Mouse (Mus musculus) neural tube, embryonic 13.5 days (tissue): ENCODE data around the gene Ube4a. TPM values are rescaled to one million over a fixed set of nuclear protein-coding genes. Genes with fewer than 3 reads are reported as not detected.

Experiments used
- ATAC-seq: fragments of 200-750 bp; cut with Nextera tagmentation; 2 replicates; pipeline ENCODE4 v1.8.0; 2017; ENCODE audit warnings: low read depth, mild to moderate bottlenecking, moderate TSS enrichment, moderate library complexity
- H3K27ac ChIP-seq: fragments of 300-500 bp; sonication (generic); replicated peaks from 2 replicates; pipeline ENCODE4 v1.5.1; 2015; ENCODE audit warnings: moderate library complexity, mild to moderate bottlenecking, inconsistent platforms
- H3K27me3 ChIP-seq: fragments of 300-500 bp; sonication (generic); 2 replicates; pipeline ENCODE4 v1.6.1; 2015; ENCODE audit warnings: mild to moderate bottlenecking, inconsistent platforms
- H3K36me3 ChIP-seq: fragments of 300-500 bp; sonication (generic); 2 replicates; pipeline ENCODE4 v1.6.1; 2015; ENCODE audit warnings: mild to moderate bottlenecking, inconsistent platforms
- H3K4me1 ChIP-seq: fragments of 300-500 bp; sonication (generic); replicated peaks from 2 replicates; pipeline ENCODE4 v1.6.1; 2015; ENCODE audit warnings: inconsistent platforms
- H3K4me2 ChIP-seq: fragments of 300-500 bp; sonication (generic); 2 replicates; pipeline ENCODE4 v1.6.1; 2015; ENCODE audit warnings: inconsistent platforms, mild to moderate bottlenecking, moderate library complexity
- H3K4me3 ChIP-seq: fragments of 300-500 bp; sonication (generic); 2 replicates; pipeline ENCODE4 v1.5.1; 2015; ENCODE audit warnings: mild to moderate bottlenecking, inconsistent platforms
- H3K9ac ChIP-seq: fragments of 300-500 bp; sonication (generic); 2 replicates; pipeline ENCODE4 v1.6.1; 2015; ENCODE audit warnings: moderate library complexity, mild to moderate bottlenecking, inconsistent platforms
- H3K9me3 ChIP-seq: fragments of 300-500 bp; sonication (generic); 2 replicates; pipeline ENCODE4 v1.6.1; 2016; ENCODE audit warnings: inconsistent platforms
- WGBS: fragments of 180-500 bp; shearing (Covaris S2); methylation state at CpG from one replicate; pipeline ENCODE4 v1.1.7; 2015; 5-methylcytosine and 5-hydroxymethylcytosine counted together
- polyA plus RNA-seq: library from polyadenylated mRNA; unstranded; fragments of >200 nt; fragmentation: Nextera tagmentation; extraction: Ambion mirVana; gene quantifications from 2 replicates; pipeline ENCODE4 v1.2.1, GENCODE M21; 2015

The Ube4a gene
- polyA plus RNA-seq, 1 experiment from 2014 or later: 38.1 TPM

DNA sequence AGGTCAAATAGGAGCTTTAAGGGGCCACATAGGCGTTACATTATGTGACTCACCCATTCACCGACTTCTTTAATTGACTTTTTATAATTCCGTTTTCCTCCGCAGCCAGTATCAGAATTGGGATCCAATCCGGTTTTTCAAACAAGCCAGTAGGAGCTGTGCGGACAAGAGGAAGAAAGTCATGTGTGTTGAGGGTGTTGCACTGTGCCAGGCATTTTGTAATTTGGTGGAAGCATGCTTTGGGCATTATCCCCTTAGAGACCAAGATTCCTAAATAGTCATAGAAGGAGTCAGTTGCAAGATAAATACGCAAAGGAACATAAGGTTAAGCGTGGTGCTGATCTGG lies 44.3 kb downstream of the Ube4a start:
- ATAC-seq: peak; percentile 90
- Histone ChIP-seq H3K9ac (peak overlapping the region; percentile 92), H3K4me3 (peak overlapping the region; percentile 94), H3K36me3 (peaks cover 5% of the 10 kb centered on the region; the same call in 1 of the 2 replicates), H3K27ac (peak overlapping the region; percentile 94), H3K27me3 (no peaks in the 10 kb centered on the region), H3K4me2 (peak overlapping the region; percentile 82), H3K4me1 (peaks cover 20% of the 10 kb centered on the region), H3K9me3 (no peaks in the 10 kb centered on the region)
- WGBS: 2% methylated on average over 8 of the region's 8 CpGs

DNA sequence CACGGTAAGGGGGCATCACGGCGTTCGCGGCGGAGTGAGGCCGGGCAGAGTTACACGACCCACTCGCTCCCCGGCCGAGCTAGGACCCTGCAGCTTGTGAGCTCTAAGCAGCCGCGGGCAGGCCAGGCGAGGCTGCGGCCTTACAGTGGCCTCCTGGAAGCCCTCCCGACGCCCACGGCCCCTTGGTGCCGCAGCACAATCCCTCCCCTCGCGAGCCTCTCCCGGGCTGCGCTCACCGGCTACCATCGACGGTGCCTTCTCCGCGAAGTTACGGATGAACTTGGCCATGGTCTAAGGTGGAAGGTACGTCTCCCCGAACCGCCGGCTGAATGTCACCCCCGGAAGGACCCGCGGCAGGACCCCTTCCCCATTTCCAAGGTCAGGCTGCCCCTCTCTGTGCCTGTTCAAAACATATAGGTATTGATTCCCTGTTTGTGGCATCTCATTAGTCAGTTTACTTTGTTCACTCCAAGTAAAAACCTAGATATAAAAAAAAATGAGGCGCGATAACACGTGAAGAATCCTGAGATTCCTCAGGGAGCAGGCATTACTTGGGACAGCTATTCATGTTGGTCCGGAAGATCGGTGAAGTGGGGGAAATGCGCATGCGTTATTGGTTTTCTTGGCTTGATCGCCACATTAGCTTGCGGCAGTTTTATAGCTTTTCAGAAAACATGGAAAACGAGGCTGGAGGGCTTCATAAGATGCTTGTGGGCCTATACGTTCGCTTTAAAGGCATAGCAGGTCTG lies 44.9 kb downstream of the Ube4a start, which contains the start of gene Atp5l:
Atp5l (minus strand) TSS at position 369 of the 749 bp plus-strand sequence.
- Histone ChIP-seq H3K4me2 (peak within 1 kb of the TSS; percentile 82), H3K4me1 (peaks cover 23% of the 10 kb centered on the region), H3K9ac (peak within 1 kb of the TSS; percentile 92), H3K4me3 (peak within 1 kb of the TSS; percentile 94), H3K27ac (peak within 1 kb of the TSS; percentile 94), H3K9me3 (no peaks in the 10 kb centered on the region), H3K27me3 (no peaks in the 10 kb centered on the region), H3K36me3 (0 out of 2 replicates have a peak, but pooled peaks cover under 1% of the 10 kb centered on the region)
- under 1% methylated on average over 48 of the region's 48 CpGs for WGBS
- peak; percentile 90 for ATAC-seq

DNA sequence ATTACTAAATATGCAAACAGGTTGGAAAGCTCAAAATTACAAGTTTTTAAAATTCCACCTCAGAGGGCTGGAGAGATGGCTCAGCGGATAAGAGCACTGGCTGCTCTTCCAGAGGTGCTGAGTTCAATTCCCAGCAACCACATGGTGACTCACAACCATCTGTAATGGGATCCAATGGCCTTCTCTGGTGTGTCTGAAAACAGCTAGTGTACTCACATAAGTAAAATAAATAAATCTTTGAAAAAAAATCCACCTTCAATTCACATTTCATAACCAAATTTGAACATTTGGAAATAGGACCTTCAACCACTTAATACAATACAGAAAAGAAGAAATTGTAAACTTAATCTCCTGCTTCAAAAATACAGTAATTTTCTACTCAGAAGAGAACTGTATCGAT lies 45.8 kb downstream of the Ube4a start:
- H3K9ac ChIP-seq: peak overlapping the region; percentile 92
- WGBS: 44% methylated on average over 2 of the region's 2 CpGs
- ATAC-seq: no peak
- H3K4me2 ChIP-seq: peak overlapping the region; percentile 82
- H3K4me1 ChIP-seq: peaks cover 32% of the 10 kb centered on the region
- no peak overlapping the region for H3K27ac ChIP-seq
- no peaks in the 10 kb centered on the region for H3K27me3 ChIP-seq
- no peaks in the 10 kb centered on the region for H3K36me3 ChIP-seq
- peak overlapping the region; percentile 94 for H3K4me3 ChIP-seq
- H3K9me3 ChIP-seq: no peaks in the 10 kb centered on the region

DNA sequence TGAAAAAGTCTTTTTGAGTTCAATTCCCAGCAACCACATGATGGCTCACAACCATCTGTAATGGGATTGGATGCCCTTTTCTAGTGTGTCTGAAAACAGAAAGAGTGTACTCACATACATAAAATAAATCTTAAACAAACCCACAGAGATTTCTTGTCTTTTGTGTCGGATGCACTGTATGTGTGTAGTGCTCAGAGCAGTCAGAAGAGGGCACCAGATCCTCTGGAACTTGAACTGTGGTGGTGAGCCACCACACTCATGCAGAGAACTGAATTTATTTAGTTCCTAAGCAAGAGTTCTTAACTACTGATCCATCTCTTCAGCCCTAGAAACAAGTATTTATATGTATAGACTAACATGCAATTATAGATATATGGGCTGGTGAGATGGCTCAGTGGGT lies 49.2 kb downstream of the Ube4a start:
- no peak overlapping the region for H3K9ac ChIP-seq
- no peak overlapping the region for H3K27ac ChIP-seq
- no peak for ATAC-seq
- peaks cover 19% of the 10 kb centered on the region for H3K36me3 ChIP-seq
- H3K4me2 ChIP-seq: no peak overlapping the region
- no peak overlapping the region for H3K4me3 ChIP-seq
- WGBS: 44% methylated on average over 1 of the region's 1 CpGs
- no peaks in the 10 kb centered on the region for H3K27me3 ChIP-seq
- peaks cover 26% of the 10 kb centered on the region for H3K4me1 ChIP-seq
- H3K9me3 ChIP-seq: no peaks in the 10 kb centered on the region

DNA sequence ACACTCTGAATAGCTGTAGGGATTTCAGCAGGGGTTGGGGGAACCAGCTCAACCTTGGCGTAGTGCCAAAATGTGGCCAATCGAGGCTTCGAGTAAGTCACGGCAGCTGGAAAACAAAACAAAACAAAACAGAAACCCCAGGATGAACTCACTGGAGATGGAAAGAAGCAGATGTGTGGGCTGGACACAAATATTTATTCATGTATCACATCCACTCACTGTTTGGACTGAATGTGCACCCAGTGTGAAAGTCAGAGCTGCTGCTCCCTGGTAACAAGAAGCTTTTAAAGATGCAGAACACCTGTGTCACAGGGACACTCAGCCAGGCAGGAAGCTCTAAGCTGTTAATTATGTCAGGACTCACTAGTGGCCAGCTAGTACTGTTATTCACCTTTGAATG lies 50.7 kb downstream of the Ube4a start:
- H3K36me3 ChIP-seq: peaks cover 31% of the 10 kb centered on the region
- no peak for ATAC-seq
- WGBS: 25% methylated on average over 4 of the region's 4 CpGs
- H3K9ac ChIP-seq: peak overlapping the region; percentile 34; the same call in 1 of the 2 replicates
- H3K4me3 ChIP-seq: no peak overlapping the region
- no peak overlapping the region for H3K4me2 ChIP-seq
- H3K4me1 ChIP-seq: peaks cover 23% of the 10 kb centered on the region
- peak overlapping the region; percentile 68 for H3K27ac ChIP-seq
- no peaks in the 10 kb centered on the region for H3K27me3 ChIP-seq
- no peaks in the 10 kb centered on the region for H3K9me3 ChIP-seq

DNA sequence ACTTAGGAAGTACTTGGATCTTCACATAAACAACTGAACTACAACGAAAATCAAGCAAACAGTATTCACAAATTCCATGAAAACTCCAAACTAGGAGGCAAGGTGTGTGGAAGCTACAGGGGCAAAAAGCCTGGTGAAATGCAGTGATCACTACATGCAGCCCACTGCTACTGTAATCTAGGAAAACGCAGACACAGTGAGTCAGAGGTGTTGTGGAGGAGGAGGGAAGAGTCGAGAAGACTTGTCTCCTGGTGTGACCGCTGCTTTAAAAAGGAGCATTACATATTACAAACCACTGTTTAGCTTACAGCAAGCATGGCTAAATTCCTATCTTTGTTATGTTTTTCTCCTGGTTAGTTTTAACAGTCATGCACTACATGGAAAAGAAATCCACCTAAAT lies 54.0 kb downstream of the Ube4a start:
- Histone ChIP-seq H3K4me1 (peaks cover 13% of the 10 kb centered on the region), H3K27me3 (no peaks in the 10 kb centered on the region), H3K4me3 (no peak overlapping the region), H3K27ac (no peak overlapping the region), H3K36me3 (peaks cover 31% of the 10 kb centered on the region), H3K4me2 (no peak overlapping the region), H3K9ac (no peak overlapping the region), H3K9me3 (no peaks in the 10 kb centered on the region)
- WGBS: 94% methylated on average over 4 of the region's 4 CpGs
- ATAC-seq: no peak

DNA sequence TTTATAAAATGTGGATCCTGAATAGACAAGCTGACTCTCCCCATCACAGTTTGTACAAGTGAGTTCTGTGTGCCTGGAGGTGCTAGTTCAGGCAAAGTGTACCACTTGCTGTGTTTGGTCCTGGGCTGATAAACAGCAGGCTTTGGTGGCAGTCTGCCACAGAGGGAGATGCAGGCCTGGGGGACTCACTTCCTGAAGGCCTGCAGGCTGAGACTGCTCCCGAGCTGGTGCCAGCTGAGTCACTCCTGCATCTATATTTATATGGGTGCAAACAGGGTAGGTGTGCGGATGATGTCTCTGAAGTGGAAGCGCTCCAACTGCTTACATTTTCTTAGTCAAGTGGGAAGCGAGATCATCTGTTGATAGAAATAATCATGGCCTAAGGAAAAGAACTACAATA lies 59.8 kb downstream of the Ube4a start:
- H3K9me3 ChIP-seq: no peaks in the 10 kb centered on the region
- H3K9ac ChIP-seq: no peak overlapping the region
- H3K27me3 ChIP-seq: no peaks in the 10 kb centered on the region
- no peak overlapping the region for H3K27ac ChIP-seq
- peaks cover 7% of the 10 kb centered on the region for H3K36me3 ChIP-seq
- no peaks in the 10 kb centered on the region for H3K4me1 ChIP-seq
- H3K4me2 ChIP-seq: no peak overlapping the region
- ATAC-seq: no peak
- WGBS: 79% methylated on average over 4 of the region's 4 CpGs
- H3K4me3 ChIP-seq: no peak overlapping the region

DNA sequence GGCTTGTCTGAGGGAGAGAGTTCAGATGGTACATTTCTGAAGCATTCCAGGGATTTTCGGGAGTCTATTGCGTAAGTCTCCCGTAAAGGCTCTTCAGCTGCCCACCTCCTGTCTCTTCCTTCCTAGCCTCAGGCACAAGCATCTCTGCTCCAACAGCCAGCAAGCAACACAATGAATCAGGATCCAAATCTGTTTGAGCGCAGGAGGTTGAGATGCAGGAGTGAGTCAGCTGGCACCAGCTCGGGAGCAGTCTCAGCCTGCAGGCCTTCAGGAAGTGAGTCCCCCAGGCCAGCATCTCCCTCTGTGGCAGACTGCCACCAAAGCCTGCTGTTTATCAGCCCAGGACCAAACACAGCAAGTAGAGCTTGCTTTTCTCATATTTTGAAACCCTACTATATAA lies 60.4 kb downstream of the Ube4a start:
- no peak overlapping the region for H3K4me2 ChIP-seq
- H3K4me1 ChIP-seq: no peaks in the 10 kb centered on the region
- 65% methylated on average over 5 of the region's 5 CpGs for whole genome bisulfite sequencing
- H3K27me3 ChIP-seq: no peaks in the 10 kb centered on the region
- H3K36me3 ChIP-seq: 0 out of 2 replicates have a peak, but pooled peaks cover under 1% of the 10 kb centered on the region
- H3K4me3 ChIP-seq: no peak overlapping the region
- H3K9me3 ChIP-seq: no peaks in the 10 kb centered on the region
- H3K27ac ChIP-seq: no peak overlapping the region
- no peak overlapping the region for H3K9ac ChIP-seq
- no peak for ATAC-seq

DNA sequence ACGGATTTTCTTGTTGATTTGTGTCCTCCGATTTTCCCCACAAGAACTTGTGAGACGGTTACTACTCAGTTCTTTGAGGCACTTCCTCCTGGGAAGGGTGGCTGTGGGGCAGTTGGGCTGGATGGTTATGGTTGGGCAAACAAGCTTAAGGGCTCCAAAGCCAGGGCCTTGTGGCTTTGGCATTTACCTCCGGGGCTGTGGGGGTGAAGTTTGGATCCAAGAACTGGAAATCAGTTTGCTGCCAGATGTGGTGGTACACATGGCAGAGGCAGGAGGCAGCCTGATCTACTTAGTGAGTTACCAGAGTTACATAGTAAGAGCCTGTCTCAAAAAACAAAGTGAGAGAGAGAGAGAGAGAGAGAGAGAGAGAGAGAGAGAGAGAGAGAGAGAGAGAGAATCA lies 61.5 kb downstream of the Ube4a start:
- no peak for ATAC-seq
- 85% methylated on average over 4 of the region's 4 CpGs for WGBS

DNA sequence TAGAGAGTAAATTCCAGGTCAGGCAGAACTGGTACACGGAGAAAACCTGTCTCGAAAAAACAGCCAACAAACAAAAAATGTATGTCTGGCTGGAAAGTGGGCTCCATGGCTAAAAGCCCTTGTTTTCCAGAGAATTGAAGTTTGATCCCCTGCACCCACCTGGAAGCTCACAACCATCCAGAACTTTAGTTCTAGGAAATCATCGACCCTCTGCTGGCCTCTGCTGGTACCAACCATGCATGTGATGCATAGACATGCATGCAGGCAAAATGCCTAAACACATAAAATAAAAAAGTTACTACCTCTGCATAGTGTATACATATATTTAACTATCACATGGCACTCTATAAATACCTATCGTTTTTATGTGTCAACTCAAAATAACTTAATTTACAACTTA lies 65.0 kb downstream of the Ube4a start:
- Histone ChIP-seq H3K9ac (no peak overlapping the region), H3K4me1 (no peaks in the 10 kb centered on the region), H3K4me3 (no peak overlapping the region), H3K36me3 (no peaks in the 10 kb centered on the region), H3K4me2 (no peak overlapping the region), H3K9me3 (no peaks in the 10 kb centered on the region), H3K27me3 (no peaks in the 10 kb centered on the region), H3K27ac (no peak overlapping the region)
- ATAC-seq: no peak
- WGBS: 69% methylated on average over 4 of the region's 4 CpGs

More for the DNA sequence above, 61.5 kb downstream of the Ube4a start:
- no peaks in the 10 kb centered on the region for H3K36me3 ChIP-seq
- no peak overlapping the region for H3K27ac ChIP-seq
- H3K9ac ChIP-seq: no peak overlapping the region
- H3K9me3 ChIP-seq: no peaks in the 10 kb centered on the region
- H3K4me1 ChIP-seq: no peaks in the 10 kb centered on the region
- H3K4me3 ChIP-seq: no peak overlapping the region
- H3K4me2 ChIP-seq: no peak overlapping the region
- no peaks in the 10 kb centered on the region for H3K27me3 ChIP-seq

DNA sequence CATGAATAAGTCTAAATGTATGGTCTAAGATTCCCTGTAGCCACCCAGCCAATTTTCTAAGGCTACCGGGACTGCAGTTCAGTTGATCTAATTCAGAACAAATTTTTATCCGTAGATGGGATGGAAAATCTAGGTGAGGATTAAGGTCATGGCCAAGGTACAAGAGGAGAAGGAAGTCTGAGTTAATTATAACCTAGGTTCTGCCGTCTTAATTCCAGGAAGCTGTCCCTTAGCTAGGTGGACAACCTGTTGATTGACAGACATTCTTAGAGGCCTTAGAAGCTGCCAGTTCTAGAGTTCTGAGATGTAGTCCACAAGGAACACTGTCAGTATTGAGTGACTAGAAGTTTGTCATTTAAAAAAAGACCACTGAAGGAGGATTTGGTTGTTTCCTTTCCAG lies 65.7 kb downstream of the Ube4a start:
- Histone ChIP-seq H3K27me3 (no peaks in the 10 kb centered on the region), H3K27ac (no peak overlapping the region), H3K9me3 (no peaks in the 10 kb centered on the region), H3K9ac (no peak overlapping the region), H3K4me3 (no peak overlapping the region), H3K4me1 (no peaks in the 10 kb centered on the region), H3K36me3 (no peaks in the 10 kb centered on the region), H3K4me2 (no peak overlapping the region)
- no peak for ATAC-seq
- WGBS: 82% methylated on average over 3 of the region's 3 CpGs

DNA sequence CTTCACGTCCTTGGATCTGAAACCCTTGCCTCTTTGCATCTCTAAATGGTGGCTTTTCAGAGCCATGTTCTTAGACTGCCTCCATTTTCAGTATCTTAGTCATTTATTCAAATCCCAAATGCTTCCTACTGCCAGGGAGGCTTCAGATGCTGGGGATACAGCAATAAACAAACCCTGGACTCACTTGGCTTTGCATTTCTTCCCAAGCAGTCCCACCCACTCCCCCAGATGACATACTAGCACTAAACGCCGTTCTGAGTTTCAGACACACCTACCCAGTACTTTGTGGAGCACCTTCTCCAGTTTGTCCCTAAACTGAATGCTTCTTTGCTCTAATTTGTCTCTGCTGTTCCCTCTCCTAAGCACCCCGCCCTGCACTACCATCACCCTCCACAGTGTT lies 68.4 kb downstream of the Ube4a start:
- H3K27ac ChIP-seq: no peak overlapping the region
- H3K4me1 ChIP-seq: no peaks in the 10 kb centered on the region
- H3K36me3 ChIP-seq: no peaks in the 10 kb centered on the region
- no peak overlapping the region for H3K4me2 ChIP-seq
- WGBS: 59% methylated on average over 4 of the region's 4 CpGs
- no peaks in the 10 kb centered on the region for H3K27me3 ChIP-seq
- no peak overlapping the region for H3K4me3 ChIP-seq
- H3K9me3 ChIP-seq: no peaks in the 10 kb centered on the region
- no peak for ATAC-seq
- H3K9ac ChIP-seq: no peak overlapping the region

DNA sequence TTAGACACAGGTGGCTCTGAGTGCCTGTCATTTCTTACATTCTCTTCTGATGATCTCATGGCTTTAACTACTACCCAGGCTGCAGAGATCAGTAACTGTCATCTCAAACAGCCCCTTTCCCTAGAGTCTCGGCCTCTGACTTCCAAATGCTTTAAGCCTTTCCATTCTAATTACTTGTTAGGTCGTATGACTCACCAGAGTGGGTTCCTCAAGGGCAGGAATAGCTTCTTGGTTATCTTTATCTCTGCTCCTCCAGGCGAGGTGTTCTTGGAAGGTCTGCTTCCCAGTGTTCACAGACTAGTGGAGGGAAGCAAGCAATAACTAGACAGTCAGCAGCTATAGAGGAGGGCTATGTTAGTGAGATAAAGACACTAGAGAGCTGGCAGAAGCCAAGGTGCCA lies 72.7 kb downstream of the Ube4a start:
- H3K9ac ChIP-seq: no peak overlapping the region
- H3K27me3 ChIP-seq: no peaks in the 10 kb centered on the region

More for the DNA sequence above, 72.7 kb downstream of the Ube4a start:
- ATAC-seq: no peak
- Histone ChIP-seq H3K4me2 (no peak overlapping the region), H3K36me3 (no peaks in the 10 kb centered on the region), H3K4me3 (no peak overlapping the region), H3K4me1 (no peaks in the 10 kb centered on the region), H3K9me3 (no peaks in the 10 kb centered on the region), H3K27ac (no peak overlapping the region)
- 74% methylated on average over 3 of the region's 3 CpGs for WGBS
